Mouse (Mus musculus) brain, embryonic 14.5 days (tissue): ENCODE measurements around the gene Kpna1.

Experiments
- CTCF ChIP-seq: fragments of 200-500 bp; IDR thresholded peaks from 2 replicates; pipeline ENCODE4 v1.5.1; 2012; ENCODE audit warnings: inconsistent platforms, mild to moderate bottlenecking, moderate library complexity, borderline replicate concordance; ENCODE audit not compliant: insufficient read depth, insufficient read length; ENCODE audit errors: extremely low read depth
- POLR2A ChIP-seq: fragments of 200-500 bp; IDR thresholded peaks from 2 replicates; pipeline ENCODE4 v1.6.1; 2012; ENCODE audit warnings: mild to moderate bottlenecking, inconsistent platforms, borderline replicate concordance; ENCODE audit not compliant: poor library complexity, insufficient read depth, insufficient read length, severe bottlenecking; ENCODE audit errors: extremely low read depth

GRCm38 (mm10) chr16:36072410-36073011, 94.0 kb downstream of the Kpna1 start:
- no peak for TF ChIP-seq CTCF
- TF ChIP-seq POLR2A: no peak
